Mouse (Mus musculus): ENCODE data around the gene Eras. TPM values are rescaled to one million over a fixed set of nuclear protein-coding genes. Genes with fewer than 3 reads are reported as not detected.

Gene Eras
- not detected in 2 replicates for polyA plus RNA-seq (2014; fragmentation: Nextera tagmentation; extraction: Ambion mirVana)

DNA sequence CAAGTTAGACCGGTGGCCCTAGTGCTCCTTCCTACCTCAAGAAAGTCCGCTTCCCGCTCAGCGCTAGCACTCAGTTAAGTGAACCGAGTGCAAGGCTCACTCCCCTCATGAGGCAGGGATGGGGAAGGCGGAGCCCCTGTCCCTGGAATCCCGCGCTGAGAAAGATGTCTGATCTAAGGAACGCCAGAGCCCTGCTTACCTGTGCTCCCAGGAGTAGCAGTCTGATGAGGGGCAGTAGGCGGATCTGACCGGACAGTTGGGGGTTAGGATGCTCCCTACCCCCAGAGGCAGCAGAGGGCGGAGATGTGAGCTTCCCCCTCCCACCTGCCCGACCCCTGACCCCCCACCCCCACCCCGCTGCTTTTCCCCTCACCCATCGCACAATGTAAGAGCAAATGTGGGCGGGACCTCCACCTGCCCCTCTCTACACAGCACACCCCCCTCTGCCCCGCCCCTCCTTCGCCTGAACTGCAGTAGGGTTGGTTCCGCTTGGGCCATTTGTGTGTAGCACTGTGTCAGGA lies at the start of gene Eras:
Eras (minus strand) TSS at position 338 of the 521 bp plus-strand sequence.
- WGBS: 16% methylated on average over 15 of the region's 19 CpGs
- Histone ChIP-seq H3K9me3 (ENCODE audit: control insufficient read depth, low read length) (no peaks in the 10 kb centered on the region; the same call in 1 of the 2 replicates), H3K4me1 (ENCODE audit: control insufficient read depth, insufficient read depth, low read length) (no peaks in the 10 kb centered on the region), H3K4me2 (ENCODE audit: low read depth, severe bottlenecking) (no peak within 1 kb of the TSS), H3K27me3 (ENCODE audit: control insufficient read depth, insufficient read depth, low read length) (peaks cover 37% of the 10 kb centered on the region), H3K4me3 (ENCODE audit: low read depth, low read length) (no peak within 1 kb of the TSS), H3K27ac (replicated peaks; ENCODE audit: low read depth, low read length) (no peak within 1 kb of the TSS), H3K9ac (ENCODE audit: low read length) (no peak within 1 kb of the TSS), H3K36me3 (ENCODE audit: control insufficient read depth, insufficient read depth, low read length) (no peaks in the 10 kb centered on the region; the same call in 1 of the 2 replicates)
- no peak for DNase-seq (ENCODE audit: low spot score)
- ATAC-seq (ENCODE audit: insufficient number of reproducible peaks, low FRiP score, low TSS enrichment, low read depth): no peak

DNA sequence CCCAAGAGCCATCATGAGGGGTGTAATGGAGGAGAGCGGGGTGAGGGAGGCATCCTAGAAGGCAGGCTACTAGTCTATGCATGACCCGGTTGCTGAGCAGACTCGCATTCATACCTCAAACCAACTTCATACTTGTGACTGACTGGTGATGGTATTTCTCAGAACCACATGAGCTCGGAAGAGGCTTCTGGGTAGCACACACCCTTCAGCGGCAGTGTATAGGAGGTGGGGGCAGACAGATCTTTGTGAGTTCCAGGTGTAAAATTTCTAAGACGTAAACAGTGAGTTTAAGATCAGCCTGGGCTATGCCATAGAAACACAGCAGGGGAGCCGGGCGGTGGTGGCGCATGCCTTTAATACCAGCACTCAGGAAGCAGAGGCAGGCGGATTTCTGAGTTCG lies 49.5 kb upstream of the Eras start, which contains the start of gene Gata1:
Gata1 (minus strand) TSS at position 180 of the 400 bp plus-strand sequence.
- no peak within 1 kb of the TSS for H3K27ac ChIP-seq (replicated peaks; ENCODE audit: low read depth, low read length)
- WGBS: 89% methylated on average over 11 of the region's 11 CpGs

DNA sequence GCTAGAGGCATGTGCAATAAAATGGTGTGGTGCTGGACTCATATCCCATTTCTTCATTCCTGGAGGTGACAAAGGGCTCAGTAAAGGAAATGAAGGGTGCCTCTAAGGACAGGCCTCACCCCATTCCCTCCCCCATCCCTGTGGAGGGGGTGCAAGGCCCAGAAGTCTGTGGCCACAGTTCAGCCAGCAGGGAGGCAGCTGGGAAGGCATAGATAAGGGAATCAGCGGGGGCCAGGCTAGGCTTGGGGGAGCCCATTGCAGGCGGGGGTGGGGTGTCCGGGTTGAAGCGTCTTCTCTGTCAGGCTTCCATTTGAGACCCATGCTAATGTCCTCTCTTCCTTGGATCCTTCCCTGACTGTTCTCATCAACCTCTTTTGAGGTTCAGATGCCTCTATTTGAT lies 42.9 kb upstream of the Eras start:
- WGBS: 68% methylated on average over 4 of the region's 4 CpGs
- H3K36me3 ChIP-seq (ENCODE audit: control insufficient read depth, insufficient read depth, low read length): no peaks in the 10 kb centered on the region
- H3K27ac ChIP-seq (replicated peaks; ENCODE audit: low read depth, low read length): no peak overlapping the region
- H3K27me3 ChIP-seq (ENCODE audit: control insufficient read depth, insufficient read depth, low read length): no peaks in the 10 kb centered on the region
- no peak for ATAC-seq (ENCODE audit: insufficient number of reproducible peaks, low FRiP score, low TSS enrichment, low read depth)
- H3K4me3 ChIP-seq (ENCODE audit: low read depth, low read length): no peak overlapping the region
- H3K9me3 ChIP-seq (ENCODE audit: control insufficient read depth, low read length): no peaks in the 10 kb centered on the region
- no peak overlapping the region for H3K4me2 ChIP-seq (ENCODE audit: low read depth, severe bottlenecking)
- no peak for DNase-seq (ENCODE audit: low spot score)
- H3K9ac ChIP-seq (ENCODE audit: low read length): no peak overlapping the region
- no peaks in the 10 kb centered on the region for H3K4me1 ChIP-seq (ENCODE audit: control insufficient read depth, insufficient read depth, low read length)

More for the DNA sequence above, 49.5 kb upstream of the Eras start, which contains the start of gene Gata1:
- Histone ChIP-seq H3K36me3 (ENCODE audit: control insufficient read depth, insufficient read depth, low read length) (no peaks in the 10 kb centered on the region), H3K9ac (ENCODE audit: low read length) (no peak within 1 kb of the TSS), H3K27me3 (ENCODE audit: control insufficient read depth, insufficient read depth, low read length) (no peaks in the 10 kb centered on the region), H3K4me3 (ENCODE audit: low read depth, low read length) (no peak within 1 kb of the TSS), H3K9me3 (ENCODE audit: control insufficient read depth, low read length) (no peaks in the 10 kb centered on the region), H3K4me1 (ENCODE audit: control insufficient read depth, insufficient read depth, low read length) (no peaks in the 10 kb centered on the region), H3K4me2 (ENCODE audit: low read depth, severe bottlenecking) (no peak within 1 kb of the TSS)
- ATAC-seq (ENCODE audit: insufficient number of reproducible peaks, low FRiP score, low TSS enrichment, low read depth) (no peak), DNase-seq (ENCODE audit: low spot score) (no peak)

DNA sequence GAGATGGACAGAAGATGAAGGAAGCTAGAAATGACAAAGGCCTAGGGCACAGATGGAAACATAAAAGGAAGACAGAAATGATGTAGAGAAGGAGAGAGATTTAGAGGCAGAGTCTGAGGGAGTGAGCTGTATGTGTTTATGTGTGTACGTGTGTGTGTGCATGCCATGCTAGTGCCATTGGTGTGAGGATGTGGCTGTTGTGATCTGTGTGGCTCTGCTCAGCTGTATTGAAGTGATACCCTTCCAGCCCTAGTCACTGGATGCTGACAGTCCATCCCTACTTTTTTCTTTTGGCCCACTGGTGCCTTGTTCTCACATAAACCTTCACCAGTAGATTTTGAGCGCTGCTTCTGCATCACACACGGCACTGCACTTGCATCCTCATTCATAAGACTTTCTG lies 40.5 kb upstream of the Eras start:
- no peak for DNase-seq (ENCODE audit: low spot score)
- H3K4me3 ChIP-seq (ENCODE audit: low read depth, low read length): no peak overlapping the region
- whole genome bisulfite sequencing: 93% methylated on average over 3 of the region's 3 CpGs
- ATAC-seq (ENCODE audit: insufficient number of reproducible peaks, low FRiP score, low TSS enrichment, low read depth): no peak
- no peaks in the 10 kb centered on the region for H3K36me3 ChIP-seq (ENCODE audit: control insufficient read depth, insufficient read depth, low read length)
- H3K9me3 ChIP-seq (ENCODE audit: control insufficient read depth, low read length): no peaks in the 10 kb centered on the region
- H3K27ac ChIP-seq (replicated peaks; ENCODE audit: low read depth, low read length): no peak overlapping the region
- no peak overlapping the region for H3K9ac ChIP-seq (ENCODE audit: low read length)
- H3K4me2 ChIP-seq (ENCODE audit: low read depth, severe bottlenecking): no peak overlapping the region
- no peaks in the 10 kb centered on the region for H3K4me1 ChIP-seq (ENCODE audit: control insufficient read depth, insufficient read depth, low read length)
- no peaks in the 10 kb centered on the region for H3K27me3 ChIP-seq (ENCODE audit: control insufficient read depth, insufficient read depth, low read length)

DNA sequence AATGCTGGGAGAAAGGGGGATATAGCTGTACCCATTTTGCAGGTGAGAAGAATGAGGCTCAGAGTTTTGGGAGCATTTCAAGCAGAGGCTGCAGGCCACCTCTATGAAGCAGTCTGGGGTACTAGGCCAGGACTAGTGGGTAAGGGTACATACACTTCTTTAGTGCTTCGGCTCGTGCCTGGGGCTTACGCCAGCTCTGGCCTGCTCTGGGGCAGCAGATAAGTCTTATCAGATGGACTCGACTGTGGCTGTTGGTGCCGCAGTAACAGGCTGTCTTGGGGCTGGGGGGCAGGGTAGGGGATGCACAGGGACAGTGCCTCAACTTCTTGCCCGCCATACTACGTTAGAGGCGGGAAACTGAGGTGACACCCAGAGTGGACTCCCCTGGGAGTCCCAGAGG lies 39.8 kb upstream of the Eras start:
- Histone ChIP-seq H3K4me1 (ENCODE audit: control insufficient read depth, insufficient read depth, low read length) (no peaks in the 10 kb centered on the region), H3K27ac (replicated peaks; ENCODE audit: low read depth, low read length) (no peak overlapping the region), H3K9me3 (ENCODE audit: control insufficient read depth, low read length) (no peaks in the 10 kb centered on the region), H3K36me3 (ENCODE audit: control insufficient read depth, insufficient read depth, low read length) (no peaks in the 10 kb centered on the region), H3K4me2 (ENCODE audit: low read depth, severe bottlenecking) (no peak overlapping the region), H3K9ac (ENCODE audit: low read length) (no peak overlapping the region), H3K27me3 (ENCODE audit: control insufficient read depth, insufficient read depth, low read length) (no peaks in the 10 kb centered on the region), H3K4me3 (ENCODE audit: low read depth, low read length) (no peak overlapping the region)
- ATAC-seq (ENCODE audit: insufficient number of reproducible peaks, low FRiP score, low TSS enrichment, low read depth) (no peak), DNase-seq (ENCODE audit: low spot score) (no peak)
- 79% methylated on average over 8 of the region's 8 CpGs for whole genome bisulfite sequencing

DNA sequence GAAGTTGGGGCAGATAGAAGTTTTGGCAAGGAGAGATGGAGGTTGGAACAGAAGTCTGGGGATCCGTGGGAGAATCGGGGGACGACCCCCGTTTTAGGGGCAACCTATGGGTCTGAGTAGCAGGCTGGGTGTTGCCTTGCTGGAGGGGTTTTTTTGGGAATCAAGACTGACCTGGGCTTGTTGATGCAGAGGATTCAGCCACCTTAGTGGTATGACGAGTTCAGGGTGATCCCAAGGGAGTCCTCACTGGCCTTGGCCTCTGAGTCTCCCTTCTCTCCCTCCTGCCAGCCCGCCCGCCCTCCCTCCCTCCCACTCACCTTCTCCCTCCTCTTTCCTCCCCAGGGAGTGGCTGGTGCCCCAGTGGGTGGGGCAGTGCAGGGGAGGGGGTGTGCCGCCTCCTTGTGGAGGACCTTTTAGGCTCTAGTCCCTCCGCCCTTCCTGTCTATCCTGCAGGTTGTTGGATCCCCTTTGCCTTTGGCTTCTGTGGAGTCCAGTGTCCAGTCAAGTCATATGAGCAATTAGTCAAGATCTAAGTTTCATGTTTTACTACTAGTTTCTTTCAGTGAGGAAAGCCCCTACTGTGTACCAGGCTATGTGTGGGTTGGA lies 39.3 kb upstream of the Eras start:
- no peaks in the 10 kb centered on the region for H3K9me3 ChIP-seq (ENCODE audit: control insufficient read depth, low read length)
- WGBS: 79% methylated on average over 7 of the region's 9 CpGs
- H3K27me3 ChIP-seq (ENCODE audit: control insufficient read depth, insufficient read depth, low read length): no peaks in the 10 kb centered on the region
- no peak for DNase-seq (ENCODE audit: low spot score)
- no peak for ATAC-seq (ENCODE audit: insufficient number of reproducible peaks, low FRiP score, low TSS enrichment, low read depth)
- H3K4me1 ChIP-seq (ENCODE audit: control insufficient read depth, insufficient read depth, low read length): no peaks in the 10 kb centered on the region
- H3K4me2 ChIP-seq (ENCODE audit: low read depth, severe bottlenecking): no peak overlapping the region
- H3K4me3 ChIP-seq (ENCODE audit: low read depth, low read length): no peak overlapping the region
- H3K9ac ChIP-seq (ENCODE audit: low read length): no peak overlapping the region
- H3K36me3 ChIP-seq (ENCODE audit: control insufficient read depth, insufficient read depth, low read length): no peaks in the 10 kb centered on the region
- no peak overlapping the region for H3K27ac ChIP-seq (replicated peaks; ENCODE audit: low read depth, low read length)

DNA sequence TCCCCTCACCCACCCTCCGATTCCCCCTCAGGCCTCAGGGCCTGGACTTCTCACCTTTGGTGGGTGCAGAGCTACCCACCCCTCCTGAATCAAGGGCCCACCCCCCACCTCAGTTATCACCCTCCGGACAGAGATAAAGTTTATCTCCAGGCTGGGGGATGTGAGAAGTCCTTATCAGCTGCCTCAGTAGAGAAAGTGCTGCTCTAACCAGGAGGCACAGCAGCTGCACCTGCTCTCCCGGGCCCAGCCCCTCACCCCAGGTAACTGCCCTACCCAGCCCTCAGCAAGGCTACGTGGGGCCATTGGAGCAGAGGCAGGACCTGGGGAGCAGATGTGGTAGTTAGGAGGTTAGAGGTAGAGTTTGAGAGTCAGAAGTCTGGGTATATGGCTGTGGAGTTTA lies 37.8 kb upstream of the Eras start:
- no peak for ATAC-seq (ENCODE audit: insufficient number of reproducible peaks, low FRiP score, low TSS enrichment, low read depth)
- H3K4me1 ChIP-seq (ENCODE audit: control insufficient read depth, insufficient read depth, low read length): no peaks in the 10 kb centered on the region
- no peak overlapping the region for H3K4me3 ChIP-seq (ENCODE audit: low read depth, low read length)
- no peak overlapping the region for H3K9ac ChIP-seq (ENCODE audit: low read length)
- no peaks in the 10 kb centered on the region; the same call in 1 of the 2 replicates for H3K9me3 ChIP-seq (ENCODE audit: control insufficient read depth, low read length)
- no peak overlapping the region for H3K27ac ChIP-seq (replicated peaks; ENCODE audit: low read depth, low read length)
- H3K27me3 ChIP-seq (ENCODE audit: control insufficient read depth, insufficient read depth, low read length): no peaks in the 10 kb centered on the region
- no peak for DNase-seq (ENCODE audit: low spot score)
- 65% methylated on average over 4 of the region's 4 CpGs for WGBS
- H3K4me2 ChIP-seq (ENCODE audit: low read depth, severe bottlenecking): no peak overlapping the region
- no peaks in the 10 kb centered on the region for H3K36me3 ChIP-seq (ENCODE audit: control insufficient read depth, insufficient read depth, low read length)

DNA sequence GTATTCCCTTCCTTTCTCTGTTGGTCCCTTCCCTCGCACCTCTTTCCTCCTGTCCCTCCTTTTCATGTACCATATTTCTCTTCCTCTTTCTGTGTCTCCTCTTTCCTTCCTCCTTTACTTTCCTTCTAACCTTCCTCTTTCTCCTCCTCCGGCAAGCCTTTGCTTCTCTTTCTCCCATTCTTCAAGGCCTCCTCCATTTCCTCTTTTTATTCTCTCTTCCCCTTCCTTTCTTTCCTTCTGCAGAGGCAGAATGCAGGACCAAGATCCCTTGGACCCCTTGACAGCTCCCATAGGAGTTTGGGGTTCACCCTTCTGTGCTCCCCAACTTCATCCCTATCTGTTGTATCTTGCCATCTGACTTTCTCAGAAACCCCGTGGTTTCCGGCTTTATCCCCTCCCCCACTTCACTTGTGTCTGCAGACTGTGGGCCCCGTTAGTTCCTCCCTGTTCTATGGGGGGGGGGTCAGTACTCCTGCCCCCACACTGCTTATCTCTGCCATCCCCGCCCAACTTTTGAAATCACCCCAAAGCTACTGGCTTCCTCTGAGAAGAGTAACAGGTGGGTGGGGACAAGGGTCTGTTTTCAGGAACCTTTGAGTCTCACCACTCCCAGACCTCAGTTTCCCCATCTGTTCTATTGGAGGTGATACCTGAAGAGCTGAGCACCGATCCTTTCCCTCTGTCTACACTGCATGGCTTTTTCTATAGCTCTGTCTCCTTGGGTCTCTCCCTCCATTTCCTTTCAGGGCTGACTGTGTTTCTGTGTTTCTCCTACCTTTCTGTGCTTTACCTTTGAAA lies 35.6 kb upstream of the Eras start:
- Histone ChIP-seq H3K4me1 (ENCODE audit: control insufficient read depth, insufficient read depth, low read length) (no peaks in the 10 kb centered on the region), H3K9me3 (ENCODE audit: control insufficient read depth, low read length) (no peaks in the 10 kb centered on the region; the same call in 1 of the 2 replicates), H3K4me3 (ENCODE audit: low read depth, low read length) (no peak overlapping the region), H3K27me3 (ENCODE audit: control insufficient read depth, insufficient read depth, low read length) (no peaks in the 10 kb centered on the region), H3K27ac (replicated peaks; ENCODE audit: low read depth, low read length) (no peak overlapping the region), H3K9ac (ENCODE audit: low read length) (no peak overlapping the region), H3K4me2 (ENCODE audit: low read depth, severe bottlenecking) (no peak overlapping the region), H3K36me3 (ENCODE audit: control insufficient read depth, insufficient read depth, low read length) (no peaks in the 10 kb centered on the region)
- WGBS: 77% methylated on average over 7 of the region's 7 CpGs
- ATAC-seq (ENCODE audit: insufficient number of reproducible peaks, low FRiP score, low TSS enrichment, low read depth): no peak
- DNase-seq (ENCODE audit: low spot score): no peak
